8 mouse cellular contexts compared by ENCODE assay signal in genomic region chr9:110304516-110304915, GRCm38 (mm10). TPM values are rescaled to one million over a fixed set of nuclear protein-coding genes. Genes with fewer than 3 reads are reported as not detected.
DNase-seq lines count a peak whose midpoint lies in the region; ATAC-seq and TF ChIP-seq lines count a peak whose summit lies in the region.

No protein-coding gene starts in this region.

- H3K27me3 ChIP-seq in heart, embryonic 11.5 days (ENCODE audit: control insufficient read depth, insufficient read depth, low read length) = no peaks in the 10 kb centered on the region
- H3K27me3 ChIP-seq in G1E (ENCODE audit: insufficient read depth, low read length) = 0 out of 2 replicates have a peak, but pooled peaks cover under 1% of the 10 kb centered on the region
- H3K27me3 ChIP-seq in forebrain, embryonic 10.5 days (ENCODE audit: poor library complexity, severe bottlenecking) = no peaks in the 10 kb centered on the region
- H3K27me3 ChIP-seq in midbrain, embryonic 13.5 days = no peaks in the 10 kb centered on the region

- no peak for ATAC-seq in heart, embryonic 11.5 days (replicated peaks; ENCODE audit: insufficient number of reproducible peaks, low FRiP score, low TSS enrichment)
- no peak for ATAC-seq in G1E (ENCODE audit: extremely low read depth, insufficient number of reproducible peaks, low FRiP score, poor library complexity, severe bottlenecking)
- ATAC-seq in midbrain, embryonic 13.5 days = 0 out of 2 replicates have a peak, but pooled peaks have one; percentile 21
- no peak for ATAC-seq in erythroid progenitor cell, adult 5-6 weeks (replicated peaks; ENCODE audit: low FRiP score, poor library complexity, severe bottlenecking)

- H3K36me3 ChIP-seq in heart, embryonic 11.5 days (ENCODE audit: control insufficient read depth, insufficient read depth, low read length) = no peaks in the 10 kb centered on the region
- H3K36me3 ChIP-seq in G1E (replicated peaks) = peaks cover 27% of the 10 kb centered on the region
- peaks cover 12% of the 10 kb centered on the region for H3K36me3 ChIP-seq in forebrain, embryonic 10.5 days (replicated peaks)
- peaks cover 2% of the 10 kb centered on the region; the same call in 1 of the 2 replicates for H3K36me3 ChIP-seq in midbrain, embryonic 13.5 days

- peak overlapping the region; percentile 82 for H3K4me2 ChIP-seq in heart, embryonic 11.5 days
- H3K4me2 ChIP-seq in midbrain, embryonic 13.5 days (replicated peaks) = peak overlapping the region; percentile 70

- H3K27ac ChIP-seq in heart, embryonic 11.5 days (ENCODE audit: low read depth, low read length) = peak overlapping the region; percentile 87
- peak overlapping the region; percentile 94 for H3K27ac ChIP-seq in forebrain, embryonic 10.5 days
- peak overlapping the region; percentile 97 for H3K27ac ChIP-seq in midbrain, embryonic 13.5 days

- H3K9ac ChIP-seq in heart, embryonic 11.5 days (ENCODE audit: low read depth, low read length) = peak overlapping the region; percentile 84
- peak overlapping the region; percentile 75 for H3K9ac ChIP-seq in midbrain, embryonic 13.5 days (replicated peaks)

- peak overlapping the region; percentile 58 for H3K4me3 ChIP-seq in heart, embryonic 11.5 days (ENCODE audit: low read depth, low read length)
- H3K4me3 ChIP-seq in G1E (ENCODE audit: low read depth, low read length) = peak overlapping the region; percentile 76
- H3K4me3 ChIP-seq in forebrain, embryonic 10.5 days = peak overlapping the region; percentile 62
- peak overlapping the region; percentile 58 for H3K4me3 ChIP-seq in midbrain, embryonic 13.5 days (replicated peaks)

- H3K9me3 ChIP-seq in heart, embryonic 11.5 days (replicated peaks; ENCODE audit: control insufficient read depth, low read length) = no peaks in the 10 kb centered on the region
- H3K9me3 ChIP-seq in G1E (replicated peaks) = peaks cover 16% of the 10 kb centered on the region
- peaks cover 14% of the 10 kb centered on the region for H3K9me3 ChIP-seq in forebrain, embryonic 10.5 days
- H3K9me3 ChIP-seq in midbrain, embryonic 13.5 days = no peaks in the 10 kb centered on the region

- DNase-seq in heart, postnatal 36 days = no peak
- no peak for DNase-seq in G1E (ENCODE audit: low spot score)
- DNase-seq in forebrain, embryonic 10.5 days (ENCODE audit: extremely low spot score, low spot score) = peak; percentile 57
- DNase-seq in kidney, postnatal 36 days = peak; percentile 13 to 34
- no peak for DNase-seq in natural killer cell, adult 2 months (ENCODE audit: low spot score in 2 of 2)

- 7% methylated on average over 4 of the region's 4 CpGs for WGBS in heart, embryonic 11.5 days (ENCODE audit: insufficient replicate concordance)
- WGBS in forebrain, embryonic 10.5 days = 9% methylated on average over 4 of the region's 4 CpGs
- 5% methylated on average over 4 of the region's 4 CpGs for WGBS in midbrain, embryonic 13.5 days

- TF ChIP-seq CTCF in G1E (IDR thresholded peaks at IDR 0.05; ENCODE audit: low read depth, low read length) = no peak

- intact Hi-C loops in heart, postnatal 36 days (cut with DNase I) = loop anchor here (2.0 kb wide), 1 partner anchor 28 kb away; the partner anchor contains the start of gene Scap

- 0 out of 2 replicates have a peak, but pooled peaks cover 3% of the 10 kb centered on the region for H3K4me1 ChIP-seq in heart, embryonic 11.5 days (ENCODE audit: control insufficient read depth, insufficient read depth, low read length)
- peaks cover 32% of the 10 kb centered on the region for H3K4me1 ChIP-seq in G1E (ENCODE audit: insufficient read depth, low read depth, low read length)
- H3K4me1 ChIP-seq in forebrain, embryonic 10.5 days = peaks cover 21% of the 10 kb centered on the region
- H3K4me1 ChIP-seq in midbrain, embryonic 13.5 days (replicated peaks) = peaks cover 21% of the 10 kb centered on the region

RNA-seq across cellular contexts. Expression of gene Elp6, which starts 0.5 kb away (rescaled TPM):
- polyA plus RNA-seq in heart, embryonic 11.5 days (2014; fragmentation: Nextera tagmentation; extraction: Ambion mirVana) = 17.4 and 18.7 TPM in 2 replicates
- 1 to 10 TPM; 2.6 to 3.2 TPM for total RNA-seq in heart, postnatal 36 days (2021)
- total RNA-seq in G1E (2014; fragmentation: Nextera tagmentation) (5.4 and 7.1 TPM in 2 replicates), G1E (2017) (9.3 and 14.5 TPM in 2 replicates)
- 12.9 and 13.4 TPM in 2 replicates for polyA plus RNA-seq in G1E (2012)
- polyA plus RNA-seq in forebrain, embryonic 10.5 days (2016; fragmentation: Nextera tagmentation; extraction: Ambion mirVana) = 43.7 and 47.2 TPM in 2 replicates
- 46.1 and 46.2 TPM in 2 replicates for polyA plus RNA-seq in midbrain, embryonic 13.5 days (2015; fragmentation: Nextera tagmentation; extraction: Ambion mirVana)
- total RNA-seq in erythroid progenitor cell, adult 5-6 weeks (2015; ENCODE audit: low replicate concordance) = 1.1 TPM in 1 of 2 replicates, not detected in the other
- total RNA-seq in erythroid progenitor cell, adult 5-6 weeks (2017; ENCODE audit: low replicate concordance) = 1.8 and 3.9 TPM in 2 replicates

RNA-seq across cellular contexts. Expression of gene Scap, which starts 28.6 kb away (rescaled TPM):
- polyA plus RNA-seq in heart, embryonic 11.5 days (2014; fragmentation: Nextera tagmentation; extraction: Ambion mirVana) = 14.4 and 16.0 TPM in 2 replicates
- total RNA-seq in heart, postnatal 36 days (2021) = 10 to 100 TPM; 29.6 to 32.0 TPM
- total RNA-seq in G1E (2014; fragmentation: Nextera tagmentation) (13.5 and 23.6 TPM in 2 replicates), G1E (2017) (11.5 and 15.7 TPM in 2 replicates)
- polyA plus RNA-seq in G1E (2012) = 137 and 140 TPM in 2 replicates
- polyA plus RNA-seq in forebrain, embryonic 10.5 days (2016; fragmentation: Nextera tagmentation; extraction: Ambion mirVana) = 44.1 and 45.4 TPM in 2 replicates
- 40.6 and 41.9 TPM in 2 replicates for polyA plus RNA-seq in midbrain, embryonic 13.5 days (2015; fragmentation: Nextera tagmentation; extraction: Ambion mirVana)
- total RNA-seq in erythroid progenitor cell, adult 5-6 weeks (2015; ENCODE audit: low replicate concordance) = 6.3 and 6.5 TPM in 2 replicates
- total RNA-seq in erythroid progenitor cell, adult 5-6 weeks (2017; ENCODE audit: low replicate concordance) = 2.8 and 6.0 TPM in 2 replicates

Comparison
In these comparisons a context has a peak if more than half of its experiments do, and no peak if none do; other contexts are left out.
1. DNase-seq: peak in forebrain, embryonic 10.5 days (single experiment) and kidney, postnatal 36 days (2 of 2); none in heart, postnatal 36 days (0 of 2), G1E (single experiment) and natural killer cell, adult 2 months (0 of 2).
2. Peak in every context shown above with its lines, with median percentiles within 50 percentile points of each other: H3K27ac ChIP-seq and H3K4me3 ChIP-seq.